Mouse (Mus musculus) lung, embryonic 15.5 days (tissue): Measurements from ENCODE around the gene Sept10. TPM values are rescaled to one million over a fixed set of nuclear protein-coding genes. Genes with fewer than 3 reads are reported as not detected.

Experiments used
- ATAC-seq: fragments of 200-750 bp; cut with Nextera tagmentation; 2 replicates; pipeline ENCODE4 v1.8.0; 2017; ENCODE audit warnings: moderate number of reproducible peaks, borderline replicate concordance; ENCODE audit not compliant: low FRiP score, low TSS enrichment; ENCODE audit errors: extremely low read depth
- H3K27ac ChIP-seq: fragments of 300-500 bp; sonication (generic); 2 replicates; pipeline ENCODE4 v1.5.1; 2015; ENCODE audit warnings: moderate library complexity, mild to moderate bottlenecking, inconsistent platforms
- H3K27me3 ChIP-seq: fragments of 300-500 bp; sonication (generic); 2 replicates; pipeline ENCODE4 v1.6.1; 2015; ENCODE audit warnings: inconsistent platforms
- H3K36me3 ChIP-seq: fragments of 300-500 bp; sonication (generic); 2 replicates; pipeline ENCODE4 v1.6.1; 2015; ENCODE audit warnings: inconsistent platforms
- H3K4me1 ChIP-seq: fragments of 300-500 bp; sonication (generic); 2 replicates; pipeline ENCODE4 v1.6.1; 2015; ENCODE audit warnings: inconsistent platforms
- H3K4me2 ChIP-seq: fragments of 300-500 bp; sonication (generic); 2 replicates; pipeline ENCODE4 v1.6.1; 2015; ENCODE audit warnings: inconsistent platforms, mild to moderate bottlenecking, moderate library complexity
- H3K4me3 ChIP-seq: fragments of 300-500 bp; sonication (generic); 2 replicates; pipeline ENCODE4 v1.5.1; 2015; ENCODE audit warnings: mild to moderate bottlenecking, inconsistent platforms
- H3K9ac ChIP-seq: fragments of 300-500 bp; sonication (generic); 2 replicates; pipeline ENCODE4 v1.6.1; 2015; ENCODE audit warnings: inconsistent platforms
- H3K9me3 ChIP-seq: fragments of 300-500 bp; sonication (generic); 2 replicates; pipeline ENCODE4 v1.6.1; 2016; ENCODE audit warnings: inconsistent platforms
- WGBS: fragments of 180-500 bp; shearing (Covaris S2); methylation state at CpG from one replicate; pipeline ENCODE4 v1.1.7; 2015; 5-methylcytosine and 5-hydroxymethylcytosine counted together
- polyA plus RNA-seq: library from polyadenylated mRNA; unstranded; fragments of >200 nt; fragmentation: Nextera tagmentation; extraction: Ambion mirVana; gene quantifications from 2 replicates; pipeline ENCODE4 v1.2.1, GENCODE M21; 2015

Sept10 gene
- polyA plus RNA-seq: 68.0 and 69.9 TPM in 2 replicates

DNA sequence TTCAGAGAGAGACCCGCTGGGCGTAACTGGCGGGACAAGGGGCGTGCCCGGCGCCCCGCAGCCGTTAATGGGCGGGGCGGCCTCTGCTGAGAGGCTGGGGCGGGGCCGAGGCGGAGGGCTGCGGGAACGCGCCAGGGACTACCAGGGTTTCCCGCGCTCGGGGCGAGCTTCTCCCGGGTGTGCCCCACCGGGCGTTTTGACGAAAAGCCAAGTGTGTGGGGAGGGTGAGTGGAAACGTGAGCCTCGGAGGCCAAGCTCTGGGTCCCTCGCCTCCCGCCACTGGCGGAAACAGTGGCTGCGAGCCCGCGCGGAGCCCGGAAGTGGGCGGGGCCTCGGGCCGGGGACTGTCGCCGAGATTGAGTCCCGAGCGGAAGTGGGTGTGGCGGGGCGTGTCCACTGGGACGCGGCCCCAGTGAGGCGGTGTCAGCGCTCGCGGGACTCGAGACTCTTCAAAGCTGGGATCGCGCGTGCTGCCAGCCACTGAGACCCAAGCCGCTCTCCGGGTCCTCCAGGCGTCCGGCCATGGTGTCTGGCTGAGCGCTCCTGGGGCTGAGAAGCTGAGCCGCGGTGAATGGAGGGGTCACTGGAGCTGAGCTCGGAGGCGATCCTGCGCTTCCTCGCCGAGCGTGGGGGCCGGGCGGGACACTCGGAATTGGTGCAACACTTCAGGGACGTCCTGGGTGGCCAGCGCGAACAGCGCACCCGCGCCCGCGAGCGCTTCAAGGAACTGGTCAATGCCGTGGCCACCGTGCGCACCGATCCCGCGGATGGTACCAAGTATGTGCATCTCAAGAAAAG is at the start of gene Sept10, which contains the start of gene Sowahc:
Sept10 (minus strand) TSS at position 375 of the 798 bp plus-strand sequence.
Sowahc (plus strand) TSS at position 481 of the 798 bp plus-strand sequence.
- peak; percentile 98 for ATAC-seq
- H3K4me3 ChIP-seq: peak within 1 kb of the TSS; percentile 91
- no peaks in the 10 kb centered on the region for H3K36me3 ChIP-seq
- peak within 1 kb of the TSS; percentile 90 for H3K4me2 ChIP-seq
- H3K9ac ChIP-seq: peak within 1 kb of the TSS; percentile 78
- H3K27me3 ChIP-seq: no peaks in the 10 kb centered on the region
- peak within 1 kb of the TSS; percentile 98 for H3K27ac ChIP-seq
- H3K4me1 ChIP-seq: peaks cover 24% of the 10 kb centered on the region
- WGBS: under 1% methylated on average over 76 of the region's 84 CpGs
- no peaks in the 10 kb centered on the region for H3K9me3 ChIP-seq

DNA sequence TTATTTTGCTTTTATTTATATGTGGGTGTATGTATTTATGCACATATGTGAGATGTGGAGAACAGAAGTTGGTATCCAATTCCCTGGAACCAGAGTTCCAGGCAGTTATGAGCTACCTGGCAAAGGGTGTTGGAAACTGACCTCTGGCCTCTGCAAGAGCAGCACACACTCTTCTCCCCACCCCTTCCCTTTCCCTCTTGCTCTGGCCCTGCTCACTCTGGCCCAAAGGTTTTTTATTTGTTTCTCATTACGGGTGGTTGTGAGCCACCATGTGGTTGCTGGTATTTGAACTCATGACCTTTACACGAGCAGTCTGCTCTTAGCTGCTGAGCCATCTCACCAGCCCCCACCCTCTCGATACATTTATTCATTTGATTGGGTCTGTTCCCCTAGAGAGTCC is 47.1 kb upstream of the Sept10 start:
- Histone ChIP-seq H3K36me3 (no peaks in the 10 kb centered on the region), H3K27me3 (no peaks in the 10 kb centered on the region), H3K4me3 (no peak overlapping the region), H3K9me3 (no peaks in the 10 kb centered on the region), H3K27ac (no peak overlapping the region), H3K4me1 (peaks cover 24% of the 10 kb centered on the region), H3K9ac (no peak overlapping the region), H3K4me2 (no peak overlapping the region)
- 36% methylated on average over 3 of the region's 3 CpGs for WGBS
- no peak for ATAC-seq

DNA sequence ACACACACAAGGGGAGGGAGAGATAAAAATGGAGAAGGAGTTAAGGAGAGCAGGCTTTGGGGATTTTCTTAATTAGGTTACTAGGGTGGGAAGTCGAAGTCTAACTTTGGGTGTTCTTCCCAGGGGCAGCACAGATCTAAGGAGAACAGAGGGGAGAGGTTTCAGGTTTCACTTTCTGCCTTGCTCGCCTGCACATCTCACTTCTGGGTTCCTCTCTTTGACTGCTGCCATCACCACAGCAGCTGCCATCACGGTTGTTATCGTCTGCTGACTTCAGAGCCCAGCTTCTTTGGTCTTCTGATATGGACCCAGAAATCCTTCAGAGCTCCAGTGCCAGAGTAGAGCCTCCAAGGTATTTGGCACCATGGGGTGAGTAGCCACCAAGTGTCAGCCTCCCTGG is 46.5 kb upstream of the Sept10 start:
- 46% methylated on average over 4 of the region's 4 CpGs for WGBS
- H3K36me3 ChIP-seq: no peaks in the 10 kb centered on the region

DNA sequence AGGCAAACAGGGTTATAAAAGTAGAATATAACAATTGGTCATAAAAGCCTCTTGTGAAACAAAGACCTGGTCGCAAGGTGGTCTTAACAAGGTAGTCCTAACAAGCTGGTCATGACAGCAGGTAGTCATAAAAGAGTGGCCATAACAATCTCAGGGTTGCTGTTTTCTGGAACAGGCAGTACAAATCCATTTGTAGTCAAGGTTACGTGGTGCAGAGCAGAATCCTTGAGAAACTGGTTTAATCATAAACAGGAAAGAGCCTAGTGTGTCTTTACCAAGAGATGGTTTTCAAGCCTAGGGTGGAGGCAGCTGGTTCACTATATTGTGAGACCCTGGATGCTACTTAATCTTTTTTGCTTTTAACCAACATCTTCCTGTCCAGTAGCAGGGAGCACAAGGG is 45.6 kb upstream of the Sept10 start:
- ATAC-seq: no peak
- WGBS: 84% methylated on average over 2 of the region's 2 CpGs
- no peaks in the 10 kb centered on the region for H3K36me3 ChIP-seq
- no peak overlapping the region for H3K4me3 ChIP-seq
- no peak overlapping the region for H3K9ac ChIP-seq
- H3K27ac ChIP-seq: no peak overlapping the region
- H3K9me3 ChIP-seq: no peaks in the 10 kb centered on the region
- H3K27me3 ChIP-seq: no peaks in the 10 kb centered on the region
- H3K4me1 ChIP-seq: peaks cover 29% of the 10 kb centered on the region
- H3K4me2 ChIP-seq: no peak overlapping the region

More for the DNA sequence above, 46.5 kb upstream of the Sept10 start:
- ATAC-seq: no peak
- Histone ChIP-seq H3K4me2 (no peak overlapping the region), H3K9ac (no peak overlapping the region), H3K27me3 (no peaks in the 10 kb centered on the region), H3K9me3 (no peaks in the 10 kb centered on the region), H3K4me1 (peaks cover 24% of the 10 kb centered on the region), H3K27ac (no peak overlapping the region), H3K4me3 (no peak overlapping the region)

DNA sequence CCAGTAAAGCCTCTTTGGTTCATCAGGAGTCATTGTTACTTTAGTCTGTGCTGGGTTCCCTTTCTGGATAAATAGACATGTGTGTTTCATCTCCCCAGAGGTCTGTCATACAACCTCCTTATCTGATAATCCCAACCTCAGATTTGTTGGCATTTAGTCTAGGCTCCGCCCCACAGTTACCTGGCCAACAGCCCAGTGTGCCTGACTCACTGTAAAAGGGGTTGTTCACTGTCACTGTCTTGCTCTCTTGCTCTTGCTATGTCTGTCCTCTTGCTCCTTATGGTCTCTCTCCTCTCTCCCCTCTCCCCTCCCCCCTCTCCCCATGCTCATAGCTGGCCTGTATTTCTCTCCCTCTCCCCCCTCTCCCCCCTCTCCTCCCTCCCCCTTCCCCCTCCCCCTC is 44.5 kb upstream of the Sept10 start:
- peak overlapping the region; percentile 80 for H3K27ac ChIP-seq
- H3K4me1 ChIP-seq: peaks cover 33% of the 10 kb centered on the region
- H3K9ac ChIP-seq: no peak overlapping the region
- WGBS: 46% methylated on average over 1 of the region's 1 CpGs
- H3K9me3 ChIP-seq: no peaks in the 10 kb centered on the region
- H3K4me2 ChIP-seq: peak overlapping the region; percentile 25; the same call in 1 of the 2 replicates
- no peaks in the 10 kb centered on the region for H3K36me3 ChIP-seq
- no peaks in the 10 kb centered on the region for H3K27me3 ChIP-seq
- no peak overlapping the region for H3K4me3 ChIP-seq
- peak; percentile 32; the same call in 1 of the 2 replicates for ATAC-seq

DNA sequence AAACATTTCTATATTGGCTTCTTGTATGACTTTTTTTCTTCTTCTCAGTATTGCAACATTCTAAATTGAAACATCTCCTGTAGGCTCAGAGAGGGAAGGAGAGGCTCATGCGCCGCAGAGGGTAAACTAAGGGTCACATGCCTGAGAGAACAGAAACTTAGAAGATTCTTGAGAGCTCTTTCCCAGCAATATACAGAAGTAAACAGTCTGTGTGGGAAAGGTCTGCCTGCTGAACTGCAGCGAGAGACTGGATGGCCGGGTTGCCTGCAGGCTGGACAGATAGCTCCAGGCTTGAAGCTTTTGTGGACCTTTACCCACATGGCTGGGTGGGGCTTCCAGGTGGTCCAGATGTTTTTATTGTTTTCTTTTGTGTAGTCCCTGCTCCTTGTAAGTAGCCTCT is 44.0 kb upstream of the Sept10 start:
- 6% methylated on average over 4 of the region's 4 CpGs for WGBS
- peak overlapping the region; percentile 80 for H3K27ac ChIP-seq
- no peak overlapping the region for H3K4me3 ChIP-seq
- peak overlapping the region; percentile 25; the same call in 1 of the 2 replicates for H3K4me2 ChIP-seq
- H3K9ac ChIP-seq: no peak overlapping the region
- no peaks in the 10 kb centered on the region for H3K27me3 ChIP-seq
- H3K9me3 ChIP-seq: no peaks in the 10 kb centered on the region
- peaks cover 33% of the 10 kb centered on the region for H3K4me1 ChIP-seq
- H3K36me3 ChIP-seq: no peaks in the 10 kb centered on the region
- ATAC-seq: peak; percentile 66

DNA sequence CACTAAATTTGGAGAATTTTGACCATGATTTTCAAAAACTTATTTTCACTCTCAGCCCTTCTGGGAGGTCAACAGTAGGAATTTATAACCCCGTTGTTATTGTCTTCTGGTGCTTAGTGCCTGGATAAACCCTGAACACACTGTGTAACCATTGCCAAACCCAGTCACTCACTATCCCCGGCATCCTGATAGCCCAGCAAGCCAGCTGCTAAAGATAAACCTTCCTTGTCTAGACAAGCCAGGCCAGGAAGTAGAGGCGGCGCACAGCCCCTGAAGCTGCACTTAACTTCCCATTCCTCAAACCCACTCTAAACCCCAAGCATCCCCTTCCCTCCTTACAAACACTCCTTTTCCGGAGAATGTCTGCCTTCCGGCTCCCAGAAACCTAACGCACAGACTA is 43.4 kb upstream of the Sept10 start:
- no peak for ATAC-seq
- Histone ChIP-seq H3K36me3 (no peaks in the 10 kb centered on the region), H3K9me3 (no peaks in the 10 kb centered on the region), H3K4me2 (peak overlapping the region; percentile 6; the same call in 1 of the 2 replicates), H3K9ac (no peak overlapping the region), H3K4me1 (peaks cover 33% of the 10 kb centered on the region), H3K27me3 (no peaks in the 10 kb centered on the region), H3K4me3 (no peak overlapping the region), H3K27ac (peak overlapping the region; percentile 54)
- 13% methylated on average over 7 of the region's 7 CpGs for WGBS

DNA sequence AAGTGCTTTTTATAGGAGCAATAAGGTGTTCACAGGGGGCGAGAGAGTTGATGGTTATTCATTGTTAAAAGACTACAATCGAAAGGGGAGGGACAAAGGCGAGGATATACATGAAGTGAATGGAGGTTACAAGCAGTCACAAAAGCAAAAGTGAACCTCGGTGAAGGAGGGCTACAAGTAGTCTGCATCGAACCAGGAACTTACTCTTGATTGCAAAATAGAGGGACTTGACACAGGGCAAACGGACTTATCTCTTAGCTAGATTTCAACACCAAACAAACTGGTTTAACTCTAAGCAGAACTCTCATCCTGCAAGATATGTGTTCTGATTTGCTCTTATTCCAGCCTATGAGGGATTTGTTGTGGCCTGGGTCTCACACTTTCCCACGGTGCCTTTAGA is 41.3 kb upstream of the Sept10 start:
- no peak overlapping the region for H3K4me2 ChIP-seq
- no peak for ATAC-seq
- 66% methylated on average over 7 of the region's 7 CpGs for WGBS
- H3K9me3 ChIP-seq: no peaks in the 10 kb centered on the region
- H3K27me3 ChIP-seq: no peaks in the 10 kb centered on the region
- peaks cover 33% of the 10 kb centered on the region for H3K4me1 ChIP-seq
- H3K36me3 ChIP-seq: no peaks in the 10 kb centered on the region
- no peak overlapping the region for H3K4me3 ChIP-seq
- H3K9ac ChIP-seq: no peak overlapping the region
- no peak overlapping the region for H3K27ac ChIP-seq

DNA sequence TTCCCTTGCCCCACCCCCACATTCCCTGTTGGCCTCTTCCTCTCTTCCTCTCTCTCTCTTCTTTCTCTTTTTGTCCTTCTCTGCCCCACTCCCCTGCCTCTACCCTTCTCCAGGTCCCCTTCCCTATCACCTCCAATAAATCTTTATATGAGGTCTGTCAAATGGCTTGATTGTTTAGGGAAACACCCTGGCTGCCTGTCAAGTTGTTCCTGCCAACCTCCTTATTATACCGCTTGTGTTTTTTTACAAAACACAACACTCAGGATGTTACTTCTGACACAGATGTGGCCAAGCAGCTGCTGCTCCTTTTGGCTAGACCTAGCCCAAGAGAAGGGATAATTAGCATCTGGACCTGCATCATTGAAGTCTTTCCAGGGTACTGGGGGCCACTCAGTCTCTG is 40.4 kb upstream of the Sept10 start:
- Histone ChIP-seq H3K27me3 (no peaks in the 10 kb centered on the region), H3K4me3 (no peak overlapping the region), H3K36me3 (no peaks in the 10 kb centered on the region), H3K4me2 (no peak overlapping the region), H3K9me3 (no peaks in the 10 kb centered on the region), H3K9ac (no peak overlapping the region), H3K4me1 (peaks cover 33% of the 10 kb centered on the region), H3K27ac (no peak overlapping the region)
- ATAC-seq: no peak
- WGBS: 62% methylated on average over 1 of the region's 1 CpGs

DNA sequence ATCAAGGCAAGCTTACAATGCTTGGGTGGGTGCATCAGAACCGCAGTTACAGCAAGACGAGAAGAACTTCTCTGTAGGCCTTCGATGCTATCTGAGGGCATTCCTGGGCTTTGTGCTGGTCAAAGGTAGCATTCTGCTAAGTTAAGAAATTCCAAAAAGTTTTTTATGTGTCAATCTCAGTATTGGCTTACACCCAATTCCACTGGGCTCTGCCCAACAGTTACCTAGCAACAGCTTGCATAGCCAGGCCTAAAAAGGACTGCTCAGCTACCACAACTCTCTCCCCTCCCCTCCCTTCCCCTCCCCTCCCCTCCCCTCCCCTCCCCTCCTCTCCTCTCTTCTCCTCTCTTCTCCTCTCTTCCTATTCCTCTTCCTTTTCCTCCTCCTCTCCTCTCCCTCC is 40.0 kb upstream of the Sept10 start:
- Histone ChIP-seq H3K27ac (no peak overlapping the region), H3K27me3 (no peaks in the 10 kb centered on the region), H3K4me3 (no peak overlapping the region), H3K4me1 (peaks cover 33% of the 10 kb centered on the region), H3K36me3 (no peaks in the 10 kb centered on the region), H3K4me2 (no peak overlapping the region), H3K9ac (no peak overlapping the region), H3K9me3 (no peaks in the 10 kb centered on the region)
- ATAC-seq: peak; percentile 32; the same call in 1 of the 2 replicates
- 59% methylated on average over 3 of the region's 3 CpGs for WGBS

DNA sequence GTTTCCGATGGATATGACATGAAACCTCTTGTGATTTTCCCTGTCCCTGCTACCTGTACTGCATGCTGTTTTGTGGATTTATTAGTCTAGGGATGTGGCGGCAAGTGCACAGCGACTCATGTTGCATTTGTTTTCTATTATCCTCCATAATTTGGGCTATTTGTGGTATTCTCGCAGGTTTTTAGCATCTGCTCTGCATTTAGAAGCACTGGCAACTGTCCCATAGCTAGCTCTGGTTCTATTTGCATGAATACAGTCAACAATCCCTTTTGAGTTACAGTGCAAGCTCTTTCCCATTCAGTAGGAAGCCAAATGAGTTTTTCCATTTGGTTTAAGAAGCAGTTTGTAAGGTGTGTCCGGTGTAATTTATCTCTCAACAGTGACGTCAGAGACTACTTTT is 37.9 kb upstream of the Sept10 start:
- 84% methylated on average over 6 of the region's 6 CpGs for WGBS
- Histone ChIP-seq H3K27me3 (no peaks in the 10 kb centered on the region), H3K9ac (no peak overlapping the region), H3K4me3 (no peak overlapping the region), H3K9me3 (no peaks in the 10 kb centered on the region), H3K4me1 (peaks cover 16% of the 10 kb centered on the region), H3K27ac (no peak overlapping the region), H3K36me3 (no peaks in the 10 kb centered on the region), H3K4me2 (no peak overlapping the region)
- ATAC-seq: no peak

DNA sequence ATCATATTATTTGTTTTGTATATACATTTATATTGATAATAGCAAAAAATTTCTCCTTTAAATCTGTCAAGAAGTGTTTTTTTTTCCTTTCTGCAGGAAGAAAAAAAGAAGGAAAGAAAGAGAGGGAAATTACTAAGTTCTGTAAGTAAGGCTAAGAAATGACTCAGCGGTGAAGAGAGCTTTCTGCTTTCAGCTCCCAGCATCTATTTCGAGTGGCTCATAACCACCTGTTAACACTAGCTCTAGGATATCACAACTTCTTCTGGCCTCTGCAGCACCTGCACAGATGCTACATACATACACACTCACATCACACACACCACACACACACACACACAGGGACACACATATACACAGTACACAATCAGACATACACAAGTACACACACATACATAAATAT is 34.9 kb upstream of the Sept10 start:
- Histone ChIP-seq H3K9me3 (no peaks in the 10 kb centered on the region), H3K27me3 (no peaks in the 10 kb centered on the region), H3K4me3 (no peak overlapping the region), H3K4me1 (no peaks in the 10 kb centered on the region), H3K36me3 (no peaks in the 10 kb centered on the region), H3K9ac (no peak overlapping the region), H3K4me2 (no peak overlapping the region), H3K27ac (no peak overlapping the region)
- 91% methylated on average over 2 of the region's 2 CpGs for WGBS
- ATAC-seq: no peak
